Mouse (Mus musculus) heart, adult 11 months (tissue): ENCODE measurements at regions not wholly inside any gene's neighbourhood (a gene's known extent, or its start where the extent isn't known, plus 50 kb on each side); places are given as distances from the start of the nearest gene placed in this dataset.

Experiments used
- DNase-seq: peaks from one replicate; pipeline ENCODE4 v3.0.0; 2022

DNA sequence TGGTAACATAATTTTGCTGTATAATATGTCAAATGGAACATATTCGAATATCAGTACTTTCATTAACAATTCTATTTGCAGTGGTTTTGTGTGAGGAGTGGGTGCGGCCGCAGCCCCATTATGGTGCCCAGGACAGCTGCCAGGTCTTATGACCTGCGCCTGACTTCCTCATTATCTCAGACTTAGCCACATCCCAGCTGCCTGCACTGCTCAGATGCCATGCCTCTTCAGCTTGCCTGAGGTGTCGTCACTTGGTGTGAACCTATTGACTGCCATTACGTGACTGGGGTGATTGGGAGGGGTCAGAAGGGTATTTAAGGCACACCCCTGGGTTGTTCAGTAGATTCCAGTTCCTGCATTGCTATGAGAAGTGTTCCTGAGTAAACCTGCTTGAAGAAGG lies 641.1 kb upstream of the Epha6 start:
- DNase-seq = peak; percentile 71
